Mouse (Mus musculus) liver, embryonic 13.5 days (tissue): ENCODE data around the gene Il33. TPM values are rescaled to one million over a fixed set of nuclear protein-coding genes. Genes with fewer than 3 reads are reported as not detected.

Experiments used
- ATAC-seq: fragments of 200-750 bp; cut with Nextera tagmentation; 2 replicates; pipeline ENCODE4 v1.8.0; 2017; ENCODE audit warnings: low read depth, mild to moderate bottlenecking, moderate number of reproducible peaks, moderate library complexity
- DNase-seq: peaks from one replicate; pipeline ENCODE4 v3.0.0; 2022
- H3K27ac ChIP-seq: fragments of 300-500 bp; sonication (generic); 2 replicates; pipeline ENCODE4 v1.5.1; 2015; ENCODE audit warnings: moderate library complexity, mild to moderate bottlenecking, inconsistent platforms
- H3K27me3 ChIP-seq: fragments of 300-500 bp; sonication (generic); 2 replicates; pipeline ENCODE4 v1.6.1; 2015; ENCODE audit warnings: mild to moderate bottlenecking, inconsistent platforms
- H3K36me3 ChIP-seq: fragments of 300-500 bp; sonication (generic); 2 replicates; pipeline ENCODE4 v1.6.1; 2015; ENCODE audit warnings: mild to moderate bottlenecking, inconsistent platforms
- H3K4me1 ChIP-seq: fragments of 300-500 bp; sonication (generic); replicated peaks from 2 replicates; pipeline ENCODE4 v1.6.1; 2015; ENCODE audit warnings: inconsistent platforms
- H3K4me2 ChIP-seq: fragments of 300-500 bp; sonication (generic); 2 replicates; pipeline ENCODE4 v1.6.1; 2015; ENCODE audit warnings: inconsistent platforms, mild to moderate bottlenecking, moderate library complexity
- H3K4me3 ChIP-seq: fragments of 300-500 bp; sonication (generic); replicated peaks from 2 replicates; pipeline ENCODE4 v1.5.1; 2015; ENCODE audit warnings: mild to moderate bottlenecking, inconsistent platforms
- H3K9ac ChIP-seq: fragments of 300-500 bp; sonication (generic); 2 replicates; pipeline ENCODE4 v1.6.1; 2015; ENCODE audit warnings: mild to moderate bottlenecking, inconsistent platforms
- H3K9me3 ChIP-seq: fragments of 300-500 bp; sonication (generic); replicated peaks from 2 replicates; pipeline ENCODE4 v1.6.1; 2016; ENCODE audit warnings: inconsistent platforms
- WGBS: fragments of 180-500 bp; shearing (Covaris S2); methylation state at CpG from one replicate; pipeline ENCODE4 v1.1.7; 2015; ENCODE audit not compliant: insufficient replicate concordance; 5-methylcytosine and 5-hydroxymethylcytosine counted together
- polyA plus RNA-seq: library from polyadenylated mRNA; unstranded; fragments of >200 nt; fragmentation: Nextera tagmentation; extraction: Ambion mirVana; gene quantifications from 2 replicates; pipeline ENCODE4 v1.2.1, GENCODE M21; 2015

Gene Il33
- polyA plus RNA-seq, 1 experiment from 2014 or later, result 0.93 TPM

GRCm38 (mm10) chr19:29960906-29961305 is 36.0 kb downstream of the Il33 start:
- Histone ChIP-seq H3K36me3 (no peaks in the 10 kb centered on the region), H3K27ac (no peak overlapping the region), H3K4me3 (no peak overlapping the region), H3K4me2 (no peak overlapping the region), H3K9ac (no peak overlapping the region), H3K27me3 (no peaks in the 10 kb centered on the region), H3K4me1 (no peaks in the 10 kb centered on the region), H3K9me3 (no peaks in the 10 kb centered on the region)
- 56% methylated on average over 4 of the region's 4 CpGs for WGBS
- no peak for DNase-seq
- ATAC-seq, result no peak

DNA sequence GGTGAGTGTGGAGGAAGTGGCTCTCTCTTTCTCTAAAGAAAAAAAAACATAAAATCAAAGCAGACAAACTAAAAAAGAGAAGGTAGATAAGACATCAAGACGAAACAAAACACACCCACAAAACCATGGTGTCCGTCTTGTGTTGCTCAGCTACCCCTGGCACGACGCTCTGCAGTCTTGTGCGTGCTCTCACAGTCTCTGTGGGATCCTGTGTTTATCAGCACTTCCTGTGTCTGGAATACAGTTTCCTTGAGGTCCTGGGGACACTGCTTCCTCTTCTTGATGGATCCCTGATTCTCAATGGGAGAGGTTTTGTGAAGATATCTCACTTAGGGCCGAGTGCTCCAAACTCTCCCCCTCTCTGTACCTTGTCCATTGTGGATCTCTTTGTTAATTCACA is 36.9 kb downstream of the Il33 start:
- no peak overlapping the region for H3K4me2 ChIP-seq
- H3K36me3 ChIP-seq, result no peaks in the 10 kb centered on the region
- no peak overlapping the region for H3K27ac ChIP-seq
- no peaks in the 10 kb centered on the region for H3K4me1 ChIP-seq
- no peak for ATAC-seq
- H3K27me3 ChIP-seq, result no peaks in the 10 kb centered on the region
- WGBS, result 19% methylated on average over 6 of the region's 6 CpGs
- no peak overlapping the region for H3K9ac ChIP-seq
- no peak overlapping the region for H3K4me3 ChIP-seq
- H3K9me3 ChIP-seq, result 0 out of 2 replicates have a peak, but pooled peaks cover 4% of the 10 kb centered on the region
- no peak for DNase-seq

DNA sequence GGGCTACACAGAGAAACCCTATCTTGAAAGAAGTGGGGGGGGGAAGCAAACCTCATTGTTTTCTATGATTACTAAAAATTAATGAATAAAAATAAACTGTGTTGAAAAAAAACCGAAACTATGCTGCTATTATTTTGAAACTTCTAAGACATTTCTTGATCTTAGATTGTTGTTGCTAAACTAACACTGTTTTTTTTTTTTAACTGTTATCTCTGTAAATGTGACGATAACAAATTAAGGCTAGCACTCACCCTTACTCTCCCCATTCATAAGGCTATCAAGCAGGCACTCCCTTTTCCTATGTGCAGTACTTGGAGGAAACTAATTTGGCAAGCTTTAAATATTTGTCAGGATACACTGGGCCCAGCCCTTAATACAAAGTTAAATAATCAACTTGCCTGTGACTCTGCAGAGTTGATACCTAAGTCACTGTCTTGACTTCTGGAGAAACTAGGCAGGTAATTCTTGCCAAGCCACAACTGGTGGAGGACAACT is 38.7 kb downstream of the Il33 start:
- Histone ChIP-seq H3K9ac (no peak overlapping the region), H3K4me3 (no peak overlapping the region), H3K9me3 (0 out of 2 replicates have a peak, but pooled peaks cover 4% of the 10 kb centered on the region), H3K4me1 (no peaks in the 10 kb centered on the region), H3K4me2 (no peak overlapping the region), H3K27me3 (no peaks in the 10 kb centered on the region), H3K27ac (no peak overlapping the region), H3K36me3 (no peaks in the 10 kb centered on the region)
- ATAC-seq, result no peak
- no peak for DNase-seq
- 46% methylated on average over 2 of the region's 2 CpGs for WGBS

DNA sequence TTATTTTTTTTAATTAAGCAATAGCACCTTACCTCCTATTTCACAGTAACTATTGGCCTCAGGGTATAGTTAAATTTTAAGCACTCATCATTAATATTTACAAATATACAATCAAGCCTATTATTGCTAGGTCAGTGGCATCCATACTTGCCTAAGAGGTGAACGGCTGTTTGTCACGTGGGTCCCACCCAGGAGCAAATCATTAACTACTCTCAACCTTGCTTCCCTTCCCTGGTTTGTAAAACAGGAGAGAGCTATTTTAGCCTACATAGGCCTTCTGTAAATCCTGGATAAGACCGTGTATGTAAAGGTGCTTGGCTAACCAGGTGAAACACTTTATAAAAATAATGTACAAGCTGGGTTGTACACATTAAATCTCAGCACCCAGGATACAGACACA is 43.0 kb downstream of the Il33 start:
- WGBS, result 71% methylated on average over 3 of the region's 3 CpGs

DNA sequence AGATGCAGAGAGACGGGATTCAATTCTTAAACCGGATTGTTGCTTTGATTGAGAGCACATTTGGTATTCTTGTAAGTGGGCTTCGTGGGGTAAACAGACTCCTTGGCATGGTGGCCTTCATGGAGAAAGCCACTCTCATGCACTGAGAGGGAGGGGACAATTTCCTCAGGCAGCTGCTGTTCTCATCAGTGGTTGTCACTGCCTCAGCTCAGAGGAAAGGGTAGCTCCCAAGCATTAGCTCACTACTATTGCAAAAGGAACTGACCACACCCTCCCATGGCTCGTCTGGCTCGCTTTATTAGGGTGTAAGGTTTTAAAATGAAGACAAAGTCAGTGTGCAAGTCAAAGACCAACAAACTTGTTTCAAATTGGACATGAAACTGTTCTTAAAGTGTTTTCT is 48.5 kb downstream of the Il33 start:
- no peak overlapping the region for H3K4me2 ChIP-seq
- WGBS, result 46% methylated on average over 5 of the region's 5 CpGs
- H3K36me3 ChIP-seq, result no peaks in the 10 kb centered on the region
- H3K4me1 ChIP-seq, result no peaks in the 10 kb centered on the region
- H3K27me3 ChIP-seq, result peaks cover 3% of the 10 kb centered on the region; the same call in 1 of the 2 replicates
- no peak for ATAC-seq
- H3K9ac ChIP-seq, result no peak overlapping the region
- H3K27ac ChIP-seq, result no peak overlapping the region
- 0 out of 2 replicates have a peak, but pooled peaks cover 3% of the 10 kb centered on the region for H3K9me3 ChIP-seq
- no peak overlapping the region for H3K4me3 ChIP-seq
- DNase-seq, result no peak

More for the DNA sequence above, 43.0 kb downstream of the Il33 start:
- Histone ChIP-seq H3K27ac (no peak overlapping the region), H3K4me2 (no peak overlapping the region), H3K4me3 (no peak overlapping the region), H3K9me3 (0 out of 2 replicates have a peak, but pooled peaks cover 4% of the 10 kb centered on the region), H3K9ac (no peak overlapping the region), H3K4me1 (no peaks in the 10 kb centered on the region), H3K36me3 (no peaks in the 10 kb centered on the region), H3K27me3 (peaks cover 3% of the 10 kb centered on the region; the same call in 1 of the 2 replicates)
- DNase-seq (no peak), ATAC-seq (no peak)

- ATAC-seq (no peak), DNase-seq (no peak)
Measured at GRCm38 (mm10) chr19:29978847-29979246, 53.9 kb downstream of the Il33 start.

DNA sequence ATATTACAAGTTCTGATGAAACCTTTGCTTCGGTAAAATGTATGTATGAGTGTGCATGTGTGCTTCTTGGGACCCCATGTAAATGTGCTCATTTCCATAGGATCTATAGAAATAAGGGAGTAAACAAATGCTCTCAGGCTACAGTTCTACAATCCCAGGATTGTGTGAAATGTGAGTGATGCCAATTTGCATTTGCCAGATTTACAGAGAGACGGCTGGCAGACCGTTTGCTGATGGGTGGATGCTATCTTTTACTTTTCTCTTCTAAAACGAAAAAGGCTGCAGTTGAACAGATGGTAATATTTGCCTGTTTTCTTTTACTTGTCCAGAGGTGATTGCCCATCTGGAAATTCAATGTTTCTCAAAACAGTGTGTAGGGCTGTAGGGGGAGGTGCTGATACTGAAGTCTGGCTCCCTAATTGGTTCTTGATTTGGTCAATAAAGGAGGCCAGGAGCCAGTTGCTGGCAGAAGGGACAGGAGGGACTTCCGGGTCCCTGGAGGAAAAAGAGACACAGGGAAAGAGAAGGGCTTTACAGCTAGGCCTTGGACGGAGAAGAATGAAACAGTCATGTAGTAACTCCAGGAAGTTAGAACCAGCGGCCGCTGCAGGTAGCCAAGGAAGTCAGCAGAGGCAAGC is 54.7 kb downstream of the Il33 start:
- no peak overlapping the region for H3K27ac ChIP-seq
- H3K36me3 ChIP-seq, result no peaks in the 10 kb centered on the region
- no peak overlapping the region for H3K4me2 ChIP-seq
- ATAC-seq (no peak), DNase-seq (no peak)
- H3K4me3 ChIP-seq, result no peak overlapping the region
- H3K9me3 ChIP-seq, result 0 out of 2 replicates have a peak, but pooled peaks cover 3% of the 10 kb centered on the region
- no peaks in the 10 kb centered on the region for H3K4me1 ChIP-seq
- no peaks in the 10 kb centered on the region for H3K27me3 ChIP-seq
- 64% methylated on average over 8 of the region's 8 CpGs for WGBS
- H3K9ac ChIP-seq, result no peak overlapping the region

More at GRCm38 (mm10) chr19:29978847-29979246, 53.9 kb downstream of the Il33 start:
- H3K36me3 ChIP-seq, result no peaks in the 10 kb centered on the region
- 52% methylated on average over 2 of the region's 2 CpGs for WGBS
- H3K9ac ChIP-seq, result no peak overlapping the region
- H3K4me1 ChIP-seq, result no peaks in the 10 kb centered on the region
- H3K27me3 ChIP-seq, result no peaks in the 10 kb centered on the region
- H3K27ac ChIP-seq, result no peak overlapping the region
- 0 out of 2 replicates have a peak, but pooled peaks cover 3% of the 10 kb centered on the region for H3K9me3 ChIP-seq
- no peak overlapping the region for H3K4me3 ChIP-seq
- H3K4me2 ChIP-seq, result no peak overlapping the region

GRCm38 (mm10) chr19:29984208-29985005 is 59.5 kb downstream of the Il33 start:
- ATAC-seq (no peak), DNase-seq (no peak)
- WGBS, result 67% methylated on average over 16 of the region's 16 CpGs

DNA sequence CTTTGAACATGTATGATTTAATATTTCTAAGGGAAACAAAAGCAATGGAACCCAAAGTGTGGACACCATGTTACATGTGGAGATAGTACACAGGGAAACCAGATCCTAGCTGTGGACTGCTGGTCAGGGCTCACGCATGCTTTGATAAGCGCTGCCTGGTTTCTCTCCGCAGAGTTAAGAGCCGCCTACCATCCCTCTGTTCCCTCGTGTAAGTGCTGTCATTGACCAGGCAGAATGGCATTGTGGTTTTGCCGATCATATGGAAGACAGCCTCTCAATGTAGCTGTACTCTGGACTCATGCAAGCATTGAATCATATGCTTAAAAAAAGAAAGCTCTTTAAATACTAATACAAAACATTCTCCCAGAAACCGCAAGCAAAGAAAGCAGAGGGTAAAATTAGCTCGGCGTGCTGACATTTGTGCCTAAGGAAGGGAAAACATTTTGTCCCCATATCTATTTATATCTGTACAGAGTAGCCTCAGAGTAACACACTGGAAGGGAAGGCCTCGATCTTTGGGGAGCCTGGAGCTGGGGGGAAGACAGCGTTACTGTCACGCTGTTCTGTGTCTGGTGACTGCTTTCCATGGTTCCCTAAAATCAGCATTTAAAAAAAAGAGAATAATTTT is 61.7 kb downstream of the Il33 start:
- 68% methylated on average over 12 of the region's 12 CpGs for WGBS
- H3K36me3 ChIP-seq, result no peaks in the 10 kb centered on the region
- no peak overlapping the region for H3K27ac ChIP-seq
- H3K9me3 ChIP-seq, result no peaks in the 10 kb centered on the region
- no peak overlapping the region for H3K4me2 ChIP-seq
- H3K27me3 ChIP-seq, result no peaks in the 10 kb centered on the region
- ATAC-seq (no peak), DNase-seq (no peak)
- H3K4me1 ChIP-seq, result no peaks in the 10 kb centered on the region
- H3K9ac ChIP-seq, result no peak overlapping the region
- no peak overlapping the region for H3K4me3 ChIP-seq

More at GRCm38 (mm10) chr19:29984208-29985005, 59.5 kb downstream of the Il33 start:
- no peak overlapping the region for H3K27ac ChIP-seq
- no peak overlapping the region for H3K4me2 ChIP-seq
- no peak overlapping the region for H3K9ac ChIP-seq
- no peaks in the 10 kb centered on the region for H3K4me1 ChIP-seq
- no peaks in the 10 kb centered on the region for H3K36me3 ChIP-seq
- no peaks in the 10 kb centered on the region for H3K9me3 ChIP-seq
- H3K27me3 ChIP-seq, result no peaks in the 10 kb centered on the region
- no peak overlapping the region for H3K4me3 ChIP-seq

- no peaks in the 10 kb centered on the region for H3K27me3 ChIP-seq
- H3K4me3 ChIP-seq, result no peak overlapping the region
- no peak for DNase-seq
- no peak overlapping the region for H3K9ac ChIP-seq
- no peak for ATAC-seq
- H3K4me2 ChIP-seq, result no peak overlapping the region
- H3K27ac ChIP-seq, result no peak overlapping the region
- WGBS, result 62% methylated on average over 12 of the region's 12 CpGs
- no peaks in the 10 kb centered on the region for H3K4me1 ChIP-seq
- no peaks in the 10 kb centered on the region for H3K36me3 ChIP-seq
- H3K9me3 ChIP-seq, result no peaks in the 10 kb centered on the region
Measured at GRCm38 (mm10) chr19:30000406-30001365, 75.8 kb downstream of the Il33 start.
